Mouse (Mus musculus) C2C12 (cell line): ENCODE results near the gene Actn1.

Experiments used
- CEBPB ChIP-seq: IDR thresholded peaks from one replicate; pipeline ENCODE4 v1.6.1; 2011; ENCODE audit warnings: low read depth, mild to moderate bottlenecking, control low read depth, moderate library complexity
- CTCF ChIP-seq: IDR thresholded peaks from one replicate; pipeline ENCODE4 v1.5.1; 2011; ENCODE audit not compliant: control insufficient read depth, insufficient read depth, insufficient read length
- MAX ChIP-seq: IDR thresholded peaks from one replicate; pipeline ENCODE4 v1.6.1; 2011; ENCODE audit warnings: mild to moderate bottlenecking, control low read depth
- MYOD1 ChIP-seq: IDR thresholded peaks from one replicate; pipeline ENCODE4 v1.6.1; 2011; ENCODE audit warnings: low read depth; ENCODE audit not compliant: control insufficient read depth, insufficient read length
- USF1 ChIP-seq: IDR thresholded peaks from one replicate; pipeline ENCODE4 v1.6.1; 2011; ENCODE audit warnings: low read depth, mild to moderate bottlenecking, control low read depth, moderate library complexity

DNA sequence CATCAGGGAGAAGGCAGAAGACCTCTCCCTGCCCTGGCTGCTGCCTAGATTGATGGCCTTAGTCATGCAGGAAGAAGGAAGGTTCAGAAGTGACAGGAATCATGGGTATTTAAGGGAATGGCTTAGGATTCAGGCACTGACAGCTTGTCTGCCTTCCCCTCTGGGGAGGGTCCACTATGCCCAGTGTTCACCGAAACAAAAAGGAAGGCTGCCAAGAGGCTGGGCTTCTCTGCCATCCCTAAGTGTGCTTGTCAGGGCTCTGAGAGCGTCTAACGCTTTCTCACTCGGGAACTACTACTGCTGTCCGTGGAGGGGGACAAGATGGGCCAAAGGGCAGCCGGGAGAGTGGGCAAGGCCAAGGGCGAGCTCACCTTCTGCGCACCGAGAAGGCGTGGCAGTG, 69.3 kb downstream of the Actn1 start:
- no peak for TF ChIP-seq CTCF
- TF ChIP-seq MAX, result no peak
- TF ChIP-seq USF1, result no peak
- no peak for TF ChIP-seq CEBPB
- TF ChIP-seq MYOD1, result no peak
